Mouse (Mus musculus): ENCODE measurements around the gene Nup205. TPM values are rescaled to one million over a fixed set of nuclear protein-coding genes. Genes with fewer than 3 reads are reported as not detected.
A peak's percentile ranks its signal among the peaks of the same experiment; 100 is the strongest.
"Not testable (repeated sequence)": the region's sequence is repeated elsewhere in the genome, so short reads cannot be mapped to it uniquely, and the experiment has no call there.

The Nup205 gene
- polyA plus RNA-seq, 1 experiment from 2014 or later: 7.2 TPM

GRCm38 (mm10) chr6:35140351-35140750 is 36.9 kb upstream of the Nup205 start:
- H3K4me2 ChIP-seq (replicated peaks; ENCODE audit: low read depth): no peak overlapping the region
- H3K36me3 ChIP-seq (ENCODE audit: control insufficient read depth, insufficient read depth, low read length): no peaks in the 10 kb centered on the region
- no peak overlapping the region for H3K4me3 ChIP-seq (ENCODE audit: low read depth, low read length)
- H3K27ac ChIP-seq (replicated peaks): no peak overlapping the region
- TF ChIP-seq EP300 (optimal IDR thresholded peaks at IDR 0.05): no peak
- TF ChIP-seq CTCF (IDR thresholded peaks at IDR 0.05; ENCODE audit: low read depth): no peak
- no peak overlapping the region for H3K9ac ChIP-seq (ENCODE audit: low read length)
- no peaks in the 10 kb centered on the region for H3K4me1 ChIP-seq (replicated peaks; ENCODE audit: control insufficient read depth, insufficient read depth)
- WGBS: 100% methylated on average over 1 of the region's 1 CpGs
- H3K27me3 ChIP-seq (ENCODE audit: control insufficient read depth, insufficient read depth, low read length): no peaks in the 10 kb centered on the region
- ATAC-seq (ENCODE audit: low FRiP score, low TSS enrichment) (no peak), DNase-seq (ENCODE audit: low spot score) (no peak)
- no peaks in the 10 kb centered on the region for H3K9me3 ChIP-seq (ENCODE audit: control insufficient read depth, low read length)

- 74% methylated on average over 2 of the region's 2 CpGs for WGBS
- TF ChIP-seq CTCF (IDR thresholded peaks at IDR 0.05; ENCODE audit: low read depth) (peak; percentile 20; the same call in 1 of the 2 replicates), EP300 (optimal IDR thresholded peaks at IDR 0.05) (no peak)
Measured at GRCm38 (mm10) chr6:35145569-35145968, 31.7 kb upstream of the Nup205 start.

GRCm38 (mm10) chr6:35147726-35148422 is 29.3 kb upstream of the Nup205 start:
- H3K4me3 ChIP-seq (ENCODE audit: low read depth, low read length): no peak overlapping the region
- H3K9ac ChIP-seq (ENCODE audit: low read length): no peak overlapping the region
- WGBS: 86% methylated on average over 3 of the region's 3 CpGs
- ATAC-seq (ENCODE audit: low FRiP score, low TSS enrichment) (no peak), DNase-seq (ENCODE audit: low spot score) (no peak)
- H3K4me1 ChIP-seq (replicated peaks; ENCODE audit: control insufficient read depth, insufficient read depth): no peaks in the 10 kb centered on the region
- H3K36me3 ChIP-seq (ENCODE audit: control insufficient read depth, insufficient read depth, low read length): no peaks in the 10 kb centered on the region
- H3K4me2 ChIP-seq (replicated peaks; ENCODE audit: low read depth): no peak overlapping the region
- TF ChIP-seq EP300 (optimal IDR thresholded peaks at IDR 0.05): no peak
- no peak for TF ChIP-seq CTCF (IDR thresholded peaks at IDR 0.05; ENCODE audit: low read depth)
- no peaks in the 10 kb centered on the region for H3K27me3 ChIP-seq (ENCODE audit: control insufficient read depth, insufficient read depth, low read length)
- no peaks in the 10 kb centered on the region for H3K9me3 ChIP-seq (ENCODE audit: control insufficient read depth, low read length)
- H3K27ac ChIP-seq (replicated peaks): no peak overlapping the region

More at GRCm38 (mm10) chr6:35145569-35145968, 31.7 kb upstream of the Nup205 start:
- no peak for DNase-seq (ENCODE audit: low spot score)
- no peaks in the 10 kb centered on the region for H3K36me3 ChIP-seq (ENCODE audit: control insufficient read depth, insufficient read depth, low read length)
- no peak overlapping the region for H3K27ac ChIP-seq (replicated peaks)
- H3K9ac ChIP-seq (ENCODE audit: low read length): no peak overlapping the region
- H3K4me2 ChIP-seq (replicated peaks; ENCODE audit: low read depth): no peak overlapping the region
- H3K4me3 ChIP-seq (ENCODE audit: low read depth, low read length): no peak overlapping the region
- H3K27me3 ChIP-seq (ENCODE audit: control insufficient read depth, insufficient read depth, low read length): no peaks in the 10 kb centered on the region
- no peak for ATAC-seq (ENCODE audit: low FRiP score, low TSS enrichment)
- H3K4me1 ChIP-seq (replicated peaks; ENCODE audit: control insufficient read depth, insufficient read depth): no peaks in the 10 kb centered on the region
- H3K9me3 ChIP-seq (ENCODE audit: control insufficient read depth, low read length): no peaks in the 10 kb centered on the region

- no peak overlapping the region for H3K4me2 ChIP-seq (replicated peaks; ENCODE audit: low read depth)
- no peak overlapping the region for H3K9ac ChIP-seq (ENCODE audit: low read length)
- no peak for TF ChIP-seq EP300 (optimal IDR thresholded peaks at IDR 0.05)
- TF ChIP-seq CTCF (IDR thresholded peaks at IDR 0.05; ENCODE audit: low read depth): no peak
- no peaks in the 10 kb centered on the region for H3K9me3 ChIP-seq (ENCODE audit: control insufficient read depth, low read length)
- no peaks in the 10 kb centered on the region for H3K27me3 ChIP-seq (ENCODE audit: control insufficient read depth, insufficient read depth, low read length)
- ATAC-seq (ENCODE audit: low FRiP score, low TSS enrichment): no peak
- H3K36me3 ChIP-seq (ENCODE audit: control insufficient read depth, insufficient read depth, low read length): no peaks in the 10 kb centered on the region
- no peak for DNase-seq (ENCODE audit: low spot score)
- H3K27ac ChIP-seq (replicated peaks): no peak overlapping the region
- H3K4me1 ChIP-seq (replicated peaks; ENCODE audit: control insufficient read depth, insufficient read depth): no peaks in the 10 kb centered on the region
- H3K4me3 ChIP-seq (ENCODE audit: low read depth, low read length): no peak overlapping the region
Measured at GRCm38 (mm10) chr6:35154540-35154939, 22.7 kb upstream of the Nup205 start.

GRCm38 (mm10) chr6:35169250-35169649 is 8.0 kb upstream of the Nup205 start:
- no peak overlapping the region for H3K4me3 ChIP-seq (ENCODE audit: low read depth, low read length)
- no peaks in the 10 kb centered on the region for H3K36me3 ChIP-seq (ENCODE audit: control insufficient read depth, insufficient read depth, low read length)
- WGBS: 54% methylated on average over 4 of the region's 4 CpGs
- H3K27me3 ChIP-seq (ENCODE audit: control insufficient read depth, insufficient read depth, low read length): no peaks in the 10 kb centered on the region
- ATAC-seq (ENCODE audit: low FRiP score, low TSS enrichment) (peak; percentile 49; the same call in 1 of the 2 replicates), DNase-seq (ENCODE audit: low spot score) (peak; percentile 20)
- H3K4me1 ChIP-seq (replicated peaks; ENCODE audit: control insufficient read depth, insufficient read depth): no peaks in the 10 kb centered on the region
- no peaks in the 10 kb centered on the region for H3K9me3 ChIP-seq (ENCODE audit: control insufficient read depth, low read length)
- no peak overlapping the region for H3K9ac ChIP-seq (ENCODE audit: low read length)
- no peak for TF ChIP-seq CTCF (IDR thresholded peaks at IDR 0.05; ENCODE audit: low read depth)
- TF ChIP-seq EP300 (optimal IDR thresholded peaks at IDR 0.05): no peak
- no peak overlapping the region for H3K4me2 ChIP-seq (replicated peaks; ENCODE audit: low read depth)
- no peak overlapping the region for H3K27ac ChIP-seq (replicated peaks)

- H3K9ac ChIP-seq (ENCODE audit: low read length); ATAC-seq (ENCODE audit: low FRiP score, low TSS enrichment); H3K27me3 ChIP-seq (ENCODE audit: control insufficient read depth, insufficient read depth, low read length); H3K9me3 ChIP-seq (ENCODE audit: control insufficient read depth, low read length); H3K27ac ChIP-seq (replicated peaks); DNase-seq (ENCODE audit: low spot score); H3K36me3 ChIP-seq (ENCODE audit: control insufficient read depth, insufficient read depth, low read length); H3K4me3 ChIP-seq (ENCODE audit: low read depth, low read length); H3K4me1 ChIP-seq (replicated peaks; ENCODE audit: control insufficient read depth, insufficient read depth); H3K4me2 ChIP-seq (replicated peaks; ENCODE audit: low read depth): not testable (repeated sequence)
- 75% methylated on average over 2 of the region's 3 CpGs for WGBS
- peak; percentile 42 for TF ChIP-seq CTCF (IDR thresholded peaks at IDR 0.05; ENCODE audit: low read depth)
Measured at GRCm38 (mm10) chr6:35172028-35172427, 5.2 kb upstream of the Nup205 start.

All from stomach, postnatal 0 days (tissue).